Mouse (Mus musculus): ENCODE measurements at regions not wholly inside any gene's neighbourhood (a gene's known extent, or its start where the extent isn't known, plus 50 kb on each side); places are given as distances from the start of the nearest gene placed in this dataset.

- WGBS: 88% methylated on average over 3 of the region's 3 CpGs
- Histone ChIP-seq H3K4me1 (ENCODE audit: control insufficient read depth, insufficient read depth, low read length) (no peaks in the 10 kb centered on the region), H3K4me3 (replicated peaks; ENCODE audit: extremely low read depth, low read depth, low read length) (no peak overlapping the region)
- DNase-seq: no peak
- TF ChIP-seq POLR2A (IDR thresholded peaks at IDR 0.05; ENCODE audit: borderline replicate concordance, extremely low read depth, low read depth, low read length): no peak
- TF ChIP-seq CTCF (IDR thresholded peaks at IDR 0.05; ENCODE audit: insufficient read depth, low read length): no peak
Measured at GRCm38 (mm10) chr5:43039525-43039924, 193.4 kb upstream of the Cpeb2 start.

GRCm38 (mm10) chr5:43042585-43042984, 190.4 kb upstream of the Cpeb2 start:
- DNase-seq: no peak
- Histone ChIP-seq H3K4me1 (ENCODE audit: control insufficient read depth, insufficient read depth, low read length) (no peaks in the 10 kb centered on the region), H3K4me3 (replicated peaks; ENCODE audit: extremely low read depth, low read depth, low read length) (no peak overlapping the region)
- no peak for TF ChIP-seq POLR2A (IDR thresholded peaks at IDR 0.05; ENCODE audit: borderline replicate concordance, extremely low read depth, low read depth, low read length)
- no peak for TF ChIP-seq CTCF (IDR thresholded peaks at IDR 0.05; ENCODE audit: insufficient read depth, low read length)
- 66% methylated on average over 3 of the region's 3 CpGs for WGBS

GRCm38 (mm10) chr5:43045860-43046259, 187.1 kb upstream of the Cpeb2 start:
- no peaks in the 10 kb centered on the region for H3K4me1 ChIP-seq (ENCODE audit: control insufficient read depth, insufficient read depth, low read length)
- DNase-seq: no peak
- no peak overlapping the region for H3K4me3 ChIP-seq (replicated peaks; ENCODE audit: extremely low read depth, low read depth, low read length)
- 71% methylated on average over 3 of the region's 3 CpGs for WGBS
- TF ChIP-seq CTCF (IDR thresholded peaks at IDR 0.05; ENCODE audit: insufficient read depth, low read length): no peak
- TF ChIP-seq POLR2A (IDR thresholded peaks at IDR 0.05; ENCODE audit: borderline replicate concordance, extremely low read depth, low read depth, low read length): no peak

GRCm38 (mm10) chr5:43047316-43047715, 185.7 kb upstream of the Cpeb2 start:
- no peak for TF ChIP-seq POLR2A (IDR thresholded peaks at IDR 0.05; ENCODE audit: borderline replicate concordance, extremely low read depth, low read depth, low read length)
- no peak for TF ChIP-seq CTCF (IDR thresholded peaks at IDR 0.05; ENCODE audit: insufficient read depth, low read length)
- no peak for DNase-seq
- 96% methylated on average over 2 of the region's 2 CpGs for WGBS
- H3K4me3 ChIP-seq (replicated peaks; ENCODE audit: extremely low read depth, low read depth, low read length): no peak overlapping the region
- H3K4me1 ChIP-seq (ENCODE audit: control insufficient read depth, insufficient read depth, low read length): no peaks in the 10 kb centered on the region

GRCm38 (mm10) chr5:43048196-43049050, 184.5 kb upstream of the Cpeb2 start:
- no peak for TF ChIP-seq CTCF (IDR thresholded peaks at IDR 0.05; ENCODE audit: insufficient read depth, low read length)
- TF ChIP-seq POLR2A (IDR thresholded peaks at IDR 0.05; ENCODE audit: borderline replicate concordance, extremely low read depth, low read depth, low read length): no peak
- DNase-seq: no peak
- H3K4me1 ChIP-seq (ENCODE audit: control insufficient read depth, insufficient read depth, low read length): no peaks in the 10 kb centered on the region
- no peak overlapping the region for H3K4me3 ChIP-seq (replicated peaks; ENCODE audit: extremely low read depth, low read depth, low read length)
- 55% methylated on average over 8 of the region's 8 CpGs for WGBS

- Histone ChIP-seq H3K4me3 (replicated peaks; ENCODE audit: extremely low read depth, low read depth, low read length) (no peak overlapping the region), H3K4me1 (ENCODE audit: control insufficient read depth, insufficient read depth, low read length) (no peaks in the 10 kb centered on the region)
- TF ChIP-seq CTCF (IDR thresholded peaks at IDR 0.05; ENCODE audit: insufficient read depth, low read length) (no peak), POLR2A (IDR thresholded peaks at IDR 0.05; ENCODE audit: borderline replicate concordance, extremely low read depth, low read depth, low read length) (no peak)
- no peak for DNase-seq
- WGBS: 85% methylated on average over 4 of the region's 4 CpGs
Measured at GRCm38 (mm10) chr5:43049381-43050301, 183.3 kb upstream of the Cpeb2 start.

GRCm38 (mm10) chr5:43050961-43051517, 181.9 kb upstream of the Cpeb2 start:
- 81% methylated on average over 7 of the region's 7 CpGs for WGBS
- H3K4me1 ChIP-seq (ENCODE audit: control insufficient read depth, insufficient read depth, low read length): no peaks in the 10 kb centered on the region
- TF ChIP-seq POLR2A (IDR thresholded peaks at IDR 0.05; ENCODE audit: borderline replicate concordance, extremely low read depth, low read depth, low read length) (no peak), CTCF (IDR thresholded peaks at IDR 0.05; ENCODE audit: insufficient read depth, low read length) (no peak)

GRCm38 (mm10) chr5:43052668-43053067, 180.3 kb upstream of the Cpeb2 start:
- Histone ChIP-seq H3K4me1 (ENCODE audit: control insufficient read depth, insufficient read depth, low read length) (no peaks in the 10 kb centered on the region), H3K4me3 (replicated peaks; ENCODE audit: extremely low read depth, low read depth, low read length) (no peak overlapping the region)
- DNase-seq: no peak
- TF ChIP-seq CTCF (IDR thresholded peaks at IDR 0.05; ENCODE audit: insufficient read depth, low read length) (no peak), POLR2A (IDR thresholded peaks at IDR 0.05; ENCODE audit: borderline replicate concordance, extremely low read depth, low read depth, low read length) (no peak)
- WGBS: 13% methylated on average over 1 of the region's 1 CpGs

More at GRCm38 (mm10) chr5:43050961-43051517, 181.9 kb upstream of the Cpeb2 start:
- no peak for DNase-seq
- no peak overlapping the region for H3K4me3 ChIP-seq (replicated peaks; ENCODE audit: extremely low read depth, low read depth, low read length)

- 92% methylated on average over 8 of the region's 8 CpGs for WGBS
Measured at GRCm38 (mm10) chr5:43054586-43054985, 178.4 kb upstream of the Cpeb2 start.

More at GRCm38 (mm10) chr5:43054586-43054985, 178.4 kb upstream of the Cpeb2 start:
- no peak overlapping the region for H3K4me3 ChIP-seq (replicated peaks; ENCODE audit: extremely low read depth, low read depth, low read length)
- no peaks in the 10 kb centered on the region for H3K4me1 ChIP-seq (ENCODE audit: control insufficient read depth, insufficient read depth, low read length)
- no peak for TF ChIP-seq CTCF (IDR thresholded peaks at IDR 0.05; ENCODE audit: insufficient read depth, low read length)
- TF ChIP-seq POLR2A (IDR thresholded peaks at IDR 0.05; ENCODE audit: borderline replicate concordance, extremely low read depth, low read depth, low read length): no peak
- DNase-seq: no peak
